8 mouse cellular contexts compared by ENCODE assay signal in genomic region chr2:74697567-74698121, GRCm38 (mm10). TPM values are rescaled to one million over a fixed set of nuclear protein-coding genes. Genes with fewer than 3 reads are reported as not detected.
DNase-seq lines count a peak whose midpoint lies in the region; ATAC-seq and TF ChIP-seq lines count a peak whose summit lies in the region.

Hoxd9 (plus strand) TSS chr2:74697727.

- WGBS in kidney, embryonic 15.5 days = under 1% methylated on average over 43 of the region's 43 CpGs
- under 1% methylated on average over 43 of the region's 43 CpGs for WGBS in midbrain, postnatal 0 days

- ATAC-seq in Patski = peak; percentile 44
- ATAC-seq in kidney, embryonic 15.5 days (replicated peaks; ENCODE audit: low FRiP score) = peak; percentile 49
- 0 out of 2 replicates have a peak, but pooled peaks have one; percentile 38 for ATAC-seq in midbrain, postnatal 0 days (ENCODE audit: low FRiP score)
- ATAC-seq in megakaryocyte progenitor cell, adult 5-6 weeks (replicated peaks; ENCODE audit: poor library complexity) = no peak; the same call in 1 of the 2 replicates

- H3K9me3 ChIP-seq in kidney, embryonic 15.5 days (replicated peaks) = no peaks in the 10 kb centered on the region
- H3K9me3 ChIP-seq in midbrain, postnatal 0 days (ENCODE audit: low read length) = no peaks in the 10 kb centered on the region

- peaks cover 67% of the 10 kb centered on the region for H3K4me1 ChIP-seq in kidney, embryonic 15.5 days
- 0 out of 2 replicates have a peak, but pooled peaks cover 2% of the 10 kb centered on the region for H3K4me1 ChIP-seq in midbrain, postnatal 0 days (ENCODE audit: insufficient read depth, low read length)

- POLR2A ChIA-PET in Patski (lab: Charles Lee) = no interaction called here

- CTCF ChIA-PET in Patski (lab: Charles Lee) = no interaction called here

- peaks cover 19% of the 10 kb centered on the region for H3K27me3 ChIP-seq in Patski
- peaks cover 20% of the 10 kb centered on the region; the same call in 1 of the 2 replicates for H3K27me3 ChIP-seq in kidney, embryonic 15.5 days
- peaks cover 86% of the 10 kb centered on the region for H3K27me3 ChIP-seq in midbrain, postnatal 0 days (ENCODE audit: insufficient read depth, low read length)

- H3K36me3 ChIP-seq in kidney, embryonic 15.5 days = no peaks in the 10 kb centered on the region
- no peaks in the 10 kb centered on the region for H3K36me3 ChIP-seq in midbrain, postnatal 0 days (ENCODE audit: insufficient read depth, low read length)

- intact Hi-C loops in gastrocnemius, postnatal 36 days (cut with DNase I) = loop anchor here (5.0 kb wide), 1 partner anchor 615 kb away; no protein-coding TSS in a partner anchor

- in situ Hi-C loops in Patski (cut with MboI; ENCODE audit: low pct_unique_long_range_greater_than_20kb) = loop anchor here (10.0 to 25.0 kb wide), 2 partner anchors 447 to 1065 kb away; no protein-coding TSS in a partner anchor

- H3K4me2 ChIP-seq in kidney, embryonic 15.5 days = peak within 1 kb of the TSS; percentile 80
- peak within 1 kb of the TSS; percentile 35 for H3K4me2 ChIP-seq in midbrain, postnatal 0 days (ENCODE audit: low read depth, low read length, poor library complexity, severe bottlenecking)

- DNase-seq in Patski (ENCODE audit: low read depth, low spot score) = no peak
- DNase-seq in adrenal gland, postnatal 25 days = peak; percentile 78
- peak; percentile 71 to 73 for DNase-seq in gastrocnemius, postnatal 36 days
- no peak for DNase-seq in midbrain, postnatal 0 days (ENCODE audit: low spot score)
- no peak for DNase-seq in MN1 (ENCODE audit: low spot score)
- DNase-seq in layer of hippocampus, postnatal 25 days (ENCODE audit: extremely low spot score in 1 of 2, low spot score in 1 of 2) = no peak

- TF ChIP-seq CTCF in Patski (IDR thresholded peaks at IDR 0.05) = no peak
- no peak for TF ChIP-seq CTCF in midbrain, postnatal 0 days (IDR thresholded peaks at IDR 0.05)

- peak within 1 kb of the TSS; percentile 94 for H3K9ac ChIP-seq in kidney, embryonic 15.5 days
- H3K9ac ChIP-seq in midbrain, postnatal 0 days (replicated peaks; ENCODE audit: low read length, poor library complexity, severe bottlenecking) = no peak within 1 kb of the TSS

- peak within 1 kb of the TSS; percentile 70 for H3K4me3 ChIP-seq in kidney, embryonic 15.5 days (replicated peaks)
- H3K4me3 ChIP-seq in midbrain, postnatal 0 days (ENCODE audit: low read depth, low read length) = peak within 1 kb of the TSS; percentile 14

- H3K27ac ChIP-seq in kidney, embryonic 15.5 days = peak within 1 kb of the TSS; percentile 96
- no peak within 1 kb of the TSS for H3K27ac ChIP-seq in midbrain, postnatal 0 days (ENCODE audit: low read depth, low read length)

RNA-seq across cellular contexts. Expression of gene Hoxd9, which starts in this region (rescaled TPM):
- polyA plus RNA-seq in Patski (2021) = 8.7 TPM
- 3.7 and 5.2 TPM in 2 replicates for total RNA-seq in adrenal gland, postnatal 25 days (2021)
- total RNA-seq in gastrocnemius, postnatal 36 days (2021) = 10 to 100 TPM; 16.7 to 16.8 TPM
- polyA plus RNA-seq in kidney, embryonic 15.5 days (2015; fragmentation: Nextera tagmentation; extraction: Ambion mirVana) = 38.1 and 40.7 TPM in 2 replicates
- total RNA-seq in midbrain, postnatal 0 days (2014; rRNA removed) = not detected in 2 replicates
- not detected in 2 replicates for polyA plus RNA-seq in midbrain, postnatal 0 days (2015; fragmentation: Nextera tagmentation; extraction: Ambion mirVana)
- not detected in 2 replicates for total RNA-seq in megakaryocyte progenitor cell, adult 5-6 weeks (2015)
- total RNA-seq in megakaryocyte progenitor cell, adult 5-6 weeks (2017) = not detected in 2 replicates
- total RNA-seq in layer of hippocampus, postnatal 25 days (2021) = not detected

Comparison
In these comparisons a context has a peak if more than half of its experiments do, and no peak if none do; other contexts are left out.
1. Peak in ATAC-seq, H3K4me3 ChIP-seq and H3K4me2 ChIP-seq in midbrain, postnatal 0 days; RNA of the gene not detected or under 1 TPM.
2. DNase-seq: peak in adrenal gland, postnatal 25 days (single experiment) and gastrocnemius, postnatal 36 days (2 of 2); none in Patski (single experiment), midbrain, postnatal 0 days (single experiment), MN1 (single experiment) and layer of hippocampus, postnatal 25 days (0 of 2).